Mouse (Mus musculus) neural tube, embryonic 12.5 days (tissue): ENCODE results near the gene Mgmt. TPM values are rescaled to one million over a fixed set of nuclear protein-coding genes. Genes with fewer than 3 reads are reported as not detected.
A peak's percentile ranks its signal among the peaks of the same experiment; 100 is the strongest.

Source experiments
- ATAC-seq: fragments of 200-750 bp; cut with Nextera tagmentation; 2 replicates; pipeline ENCODE4 v1.8.0; 2017; ENCODE audit warnings: low read depth, mild to moderate bottlenecking, moderate TSS enrichment, moderate library complexity; ENCODE audit not compliant: low FRiP score
- H3K27ac ChIP-seq: fragments of 300-500 bp; sonication (generic); 2 replicates; pipeline ENCODE4 v1.5.1; 2016
- H3K27me3 ChIP-seq: fragments of 300-500 bp; sonication (generic); replicated peaks from 2 replicates; pipeline ENCODE4 v1.6.1; 2016; ENCODE audit warnings: mild to moderate bottlenecking
- H3K36me3 ChIP-seq: fragments of 300-500 bp; sonication (generic); 2 replicates; pipeline ENCODE4 v1.6.1; 2016; ENCODE audit warnings: mild to moderate bottlenecking
- H3K4me1 ChIP-seq: fragments of 300-500 bp; sonication (generic); 2 replicates; pipeline ENCODE4 v1.6.1; 2016
- H3K4me2 ChIP-seq: fragments of 300-500 bp; sonication (generic); replicated peaks from 2 replicates; pipeline ENCODE4 v1.6.1; 2016; ENCODE audit warnings: mild to moderate bottlenecking
- H3K4me3 ChIP-seq: fragments of 300-500 bp; sonication (generic); 2 replicates; pipeline ENCODE4 v1.5.1; 2016
- H3K9ac ChIP-seq: fragments of 300-500 bp; sonication (generic); 2 replicates; pipeline ENCODE4 v1.6.1; 2016; ENCODE audit warnings: mild to moderate bottlenecking
- H3K9me3 ChIP-seq: fragments of 300-500 bp; sonication (generic); 2 replicates; pipeline ENCODE4 v1.6.1; 2016; ENCODE audit warnings: mild to moderate bottlenecking
- WGBS: fragments of 180-500 bp; shearing (Covaris S2); methylation state at CpG from one replicate; pipeline ENCODE4 v1.1.7; 2016; 5-methylcytosine and 5-hydroxymethylcytosine counted together
- polyA plus RNA-seq: library from polyadenylated mRNA; unstranded; fragments of >200 nt; fragmentation: Nextera tagmentation; extraction: Ambion mirVana; gene quantifications from 2 replicates; pipeline ENCODE4 v1.2.1, GENCODE M21; 2016

Gene Mgmt
- polyA plus RNA-seq = 2.6 and 2.7 TPM in 2 replicates

GRCm38 (mm10) chr7:136894106-136894986 lies at the start of gene Mgmt:
Gene Mgmt (plus strand): TSS chr7:136894614.
- Histone ChIP-seq H3K4me2 (peak within 1 kb of the TSS; percentile 60), H3K36me3 (no peaks in the 10 kb centered on the region), H3K27me3 (no peaks in the 10 kb centered on the region), H3K4me3 (peak within 1 kb of the TSS; percentile 28), H3K9me3 (no peaks in the 10 kb centered on the region), H3K27ac (no peak within 1 kb of the TSS), H3K9ac (no peak within 1 kb of the TSS), H3K4me1 (peaks cover 12% of the 10 kb centered on the region; the same call in 1 of the 2 replicates)
- WGBS = 13% methylated on average over 33 of the region's 33 CpGs
- ATAC-seq = peak; percentile 99

- H3K9me3 ChIP-seq = no peaks in the 10 kb centered on the region
- no peaks in the 10 kb centered on the region for H3K36me3 ChIP-seq
- no peak overlapping the region for H3K4me3 ChIP-seq
- H3K4me2 ChIP-seq = no peak overlapping the region
- no peaks in the 10 kb centered on the region for H3K27me3 ChIP-seq
- no peak overlapping the region for H3K9ac ChIP-seq
- peaks cover 23% of the 10 kb centered on the region for H3K4me1 ChIP-seq
- no peak overlapping the region for H3K27ac ChIP-seq
- no peak for ATAC-seq
- WGBS = 63% methylated on average over 5 of the region's 5 CpGs
Observed at GRCm38 (mm10) chr7:136844835-136845234, 49.6 kb upstream of the Mgmt start.

- Histone ChIP-seq H3K4me2 (no peak overlapping the region), H3K4me1 (peaks cover 23% of the 10 kb centered on the region), H3K27me3 (no peaks in the 10 kb centered on the region), H3K9ac (no peak overlapping the region), H3K9me3 (no peaks in the 10 kb centered on the region), H3K36me3 (no peaks in the 10 kb centered on the region), H3K27ac (no peak overlapping the region), H3K4me3 (no peak overlapping the region)
- WGBS = 45% methylated on average over 9 of the region's 9 CpGs
- ATAC-seq = no peak
Observed at GRCm38 (mm10) chr7:136845321-136845720, 49.1 kb upstream of the Mgmt start.

- WGBS = 38% methylated on average over 10 of the region's 10 CpGs
- H3K4me1 ChIP-seq = peaks cover 23% of the 10 kb centered on the region
Observed at GRCm38 (mm10) chr7:136846086-136846620, 48.3 kb upstream of the Mgmt start.

GRCm38 (mm10) chr7:136847601-136848000 lies 46.8 kb upstream of the Mgmt start:
- Histone ChIP-seq H3K4me3 (no peak overlapping the region), H3K9ac (no peak overlapping the region), H3K9me3 (no peaks in the 10 kb centered on the region), H3K27ac (no peak overlapping the region), H3K27me3 (no peaks in the 10 kb centered on the region), H3K36me3 (no peaks in the 10 kb centered on the region), H3K4me2 (no peak overlapping the region), H3K4me1 (peaks cover 16% of the 10 kb centered on the region)
- WGBS = 89% methylated on average over 6 of the region's 6 CpGs
- no peak for ATAC-seq

More at GRCm38 (mm10) chr7:136846086-136846620, 48.3 kb upstream of the Mgmt start:
- Histone ChIP-seq H3K4me2 (no peak overlapping the region), H3K27ac (no peak overlapping the region), H3K27me3 (no peaks in the 10 kb centered on the region), H3K4me3 (no peak overlapping the region), H3K36me3 (no peaks in the 10 kb centered on the region), H3K9me3 (no peaks in the 10 kb centered on the region), H3K9ac (no peak overlapping the region)
- ATAC-seq = no peak

GRCm38 (mm10) chr7:136848761-136849160 lies 45.7 kb upstream of the Mgmt start:
- Histone ChIP-seq H3K9ac (no peak overlapping the region), H3K27ac (no peak overlapping the region), H3K4me2 (no peak overlapping the region), H3K36me3 (no peaks in the 10 kb centered on the region), H3K4me3 (no peak overlapping the region), H3K4me1 (peaks cover 13% of the 10 kb centered on the region), H3K9me3 (no peaks in the 10 kb centered on the region), H3K27me3 (no peaks in the 10 kb centered on the region)
- ATAC-seq = no peak
- 83% methylated on average over 8 of the region's 8 CpGs for WGBS

GRCm38 (mm10) chr7:136849811-136850210 lies 44.6 kb upstream of the Mgmt start:
- Histone ChIP-seq H3K4me2 (no peak overlapping the region), H3K4me3 (no peak overlapping the region), H3K27me3 (no peaks in the 10 kb centered on the region), H3K9ac (no peak overlapping the region), H3K36me3 (no peaks in the 10 kb centered on the region), H3K27ac (no peak overlapping the region), H3K4me1 (peaks cover 10% of the 10 kb centered on the region), H3K9me3 (no peaks in the 10 kb centered on the region)
- ATAC-seq = no peak
- 89% methylated on average over 3 of the region's 3 CpGs for WGBS

- ATAC-seq = no peak
- Histone ChIP-seq H3K27me3 (no peaks in the 10 kb centered on the region), H3K4me1 (peaks cover 9% of the 10 kb centered on the region), H3K27ac (no peak overlapping the region), H3K9me3 (no peaks in the 10 kb centered on the region), H3K4me2 (no peak overlapping the region), H3K4me3 (no peak overlapping the region), H3K9ac (no peak overlapping the region), H3K36me3 (no peaks in the 10 kb centered on the region)
- WGBS = 79% methylated on average over 5 of the region's 5 CpGs
Observed at GRCm38 (mm10) chr7:136850339-136850738, 44.1 kb upstream of the Mgmt start.

GRCm38 (mm10) chr7:136851946-136852345 lies 42.5 kb upstream of the Mgmt start:
- no peak overlapping the region for H3K9ac ChIP-seq
- H3K4me1 ChIP-seq = no peaks in the 10 kb centered on the region
- no peaks in the 10 kb centered on the region for H3K9me3 ChIP-seq
- ATAC-seq = no peak
- H3K36me3 ChIP-seq = no peaks in the 10 kb centered on the region
- no peak overlapping the region for H3K4me3 ChIP-seq
- no peak overlapping the region for H3K27ac ChIP-seq
- H3K27me3 ChIP-seq = no peaks in the 10 kb centered on the region
- H3K4me2 ChIP-seq = no peak overlapping the region
- 83% methylated on average over 8 of the region's 8 CpGs for whole genome bisulfite sequencing

- Histone ChIP-seq H3K9ac (no peak overlapping the region), H3K27me3 (no peaks in the 10 kb centered on the region), H3K9me3 (no peaks in the 10 kb centered on the region), H3K4me3 (no peak overlapping the region), H3K4me1 (no peaks in the 10 kb centered on the region), H3K27ac (no peak overlapping the region), H3K36me3 (no peaks in the 10 kb centered on the region), H3K4me2 (no peak overlapping the region)
- WGBS = 76% methylated on average over 4 of the region's 4 CpGs
- no peak for ATAC-seq
Observed at GRCm38 (mm10) chr7:136852721-136853120, 41.7 kb upstream of the Mgmt start.

- 10% methylated on average over 7 of the region's 7 CpGs for WGBS
- no peaks in the 10 kb centered on the region for H3K36me3 ChIP-seq
- no peak overlapping the region for H3K4me2 ChIP-seq
- no peaks in the 10 kb centered on the region for H3K27me3 ChIP-seq
- ATAC-seq = no peak
- H3K4me1 ChIP-seq = peaks cover 15% of the 10 kb centered on the region
- no peak overlapping the region for H3K9ac ChIP-seq
- H3K4me3 ChIP-seq = no peak overlapping the region
- no peak overlapping the region for H3K27ac ChIP-seq
- no peaks in the 10 kb centered on the region for H3K9me3 ChIP-seq
Observed at GRCm38 (mm10) chr7:136864677-136865463, 29.5 kb upstream of the Mgmt start.

- peaks cover 15% of the 10 kb centered on the region for H3K4me1 ChIP-seq
- no peaks in the 10 kb centered on the region for H3K36me3 ChIP-seq
- H3K9me3 ChIP-seq = no peaks in the 10 kb centered on the region
- no peak overlapping the region for H3K4me2 ChIP-seq
- no peak overlapping the region for H3K27ac ChIP-seq
- no peaks in the 10 kb centered on the region for H3K27me3 ChIP-seq
- no peak for ATAC-seq
- H3K9ac ChIP-seq = no peak overlapping the region
- WGBS = 96% methylated on average over 4 of the region's 4 CpGs
- no peak overlapping the region for H3K4me3 ChIP-seq
Observed at GRCm38 (mm10) chr7:136865876-136866275, 28.5 kb upstream of the Mgmt start.
